Mouse (Mus musculus) small intestine, adult 2 months (tissue): Measurements from ENCODE around the gene Rita1. TPM values are rescaled to one million over a fixed set of nuclear protein-coding genes. Genes with fewer than 3 reads are reported as not detected.
A peak's percentile ranks its signal among the peaks of the same experiment; 100 is the strongest.

Experiments
- H3K27ac ChIP-seq: fragments of 200-500 bp; 2 replicates; pipeline ENCODE4 v1.5.1; 2012; ENCODE audit warnings: low read depth, low read length, control low read depth, inconsistent platforms; ENCODE audit not compliant: insufficient read depth
- H3K27me3 ChIP-seq: fragments of 200-500 bp; 2 replicates; pipeline ENCODE4 v1.6.1; 2012; ENCODE audit warnings: mild to moderate bottlenecking, moderate library complexity, low read length, inconsistent platforms; ENCODE audit not compliant: control insufficient read depth, insufficient read depth
- H3K36me3 ChIP-seq: fragments of 200-500 bp; 2 replicates; pipeline ENCODE4 v1.6.1; 2012; ENCODE audit warnings: mild to moderate bottlenecking, low read length, control low read depth, inconsistent platforms; ENCODE audit not compliant: control insufficient read depth, insufficient read depth
- H3K4me1 ChIP-seq: fragments of 200-500 bp; 2 replicates; pipeline ENCODE4 v1.6.1; 2012; ENCODE audit warnings: low read length, inconsistent platforms, mixed read lengths; ENCODE audit not compliant: control insufficient read depth, insufficient read depth, insufficient read length
- H3K4me3 ChIP-seq: fragments of 200-500 bp; 2 replicates; pipeline ENCODE4 v1.5.1; 2012; ENCODE audit warnings: low read depth, mild to moderate bottlenecking, control low read depth, inconsistent platforms, low read length, moderate library complexity
- CTCF ChIP-seq: fragments of 200-500 bp; IDR thresholded peaks from 2 replicates; pipeline ENCODE4 v1.5.1; 2012; ENCODE audit warnings: low read depth, mild to moderate bottlenecking, control low read depth, inconsistent platforms, low read length, moderate library complexity, mixed read lengths; ENCODE audit not compliant: insufficient replicate concordance, insufficient read length; ENCODE audit errors: extremely low read depth
- POLR2A ChIP-seq: fragments of 200-500 bp; IDR thresholded peaks from 2 replicates; pipeline ENCODE4 v1.6.1; 2012; ENCODE audit warnings: low read depth, mild to moderate bottlenecking, control low read depth, inconsistent platforms, low read length, moderate library complexity
- WGBS: fragments of 180-500 bp; shearing (Covaris S2); methylation state at CpG from one replicate; pipeline ENCODE4 v1.1.7; 2018; 5-methylcytosine and 5-hydroxymethylcytosine counted together
- polyA plus RNA-seq: library from polyadenylated mRNA; depleted of rRNA; stranded (reverse); fragments of >200 nt; gene quantifications from 2 replicates; pipeline ENCODE4 v1.2.3, GENCODE M21; 2012

Gene Rita1
- polyA plus RNA-seq, 1 experiment, result 12.1 TPM

DNA sequence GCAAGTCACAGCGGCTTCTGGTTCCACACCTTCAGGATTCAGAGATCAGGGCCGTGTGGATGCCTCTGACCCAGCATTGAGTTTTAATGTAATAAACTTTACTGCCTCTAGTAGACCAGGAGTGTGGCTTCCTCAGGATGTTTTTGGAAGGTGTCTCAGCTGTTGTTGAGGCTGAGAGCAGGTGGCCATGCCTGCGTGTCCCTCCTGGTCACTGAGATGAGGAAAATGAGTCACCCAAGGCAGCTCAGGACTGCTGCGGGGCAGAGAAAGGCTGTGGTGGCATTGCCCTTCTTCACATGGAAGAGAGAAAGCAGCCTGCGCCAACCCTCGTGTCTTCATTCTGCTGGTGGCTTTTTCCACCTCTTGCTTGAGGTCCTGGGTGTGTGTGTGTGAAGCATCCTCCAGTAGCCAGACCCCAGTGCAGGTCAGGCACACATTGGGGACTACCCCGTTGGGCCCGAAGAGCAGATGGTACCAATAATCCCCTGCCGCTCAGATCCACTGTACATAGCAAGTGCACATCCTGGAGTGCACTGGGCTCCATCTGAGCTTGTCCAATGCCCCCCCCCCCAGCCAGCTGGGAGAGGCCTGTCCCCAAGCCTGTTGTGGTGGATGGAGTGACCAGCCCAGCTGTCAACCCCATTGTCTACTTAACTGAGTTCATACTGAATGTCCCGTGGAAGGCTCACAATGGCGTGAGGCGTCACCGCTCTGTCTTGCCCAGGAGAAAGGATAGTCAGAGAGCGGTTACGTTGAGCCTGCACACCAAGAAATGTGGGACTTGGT, 15.3 kb upstream of the Rita1 start:
- H3K4me3 ChIP-seq, result no peak overlapping the region
- TF ChIP-seq CTCF, result no peak
- TF ChIP-seq POLR2A, result no peak
- no peak overlapping the region for H3K27ac ChIP-seq
- 91% methylated on average over 15 of the region's 15 CpGs for WGBS
- H3K27me3 ChIP-seq, result peaks cover 5% of the 10 kb centered on the region
- peaks cover 4% of the 10 kb centered on the region for H3K4me1 ChIP-seq
- H3K36me3 ChIP-seq, result peaks cover 49% of the 10 kb centered on the region

DNA sequence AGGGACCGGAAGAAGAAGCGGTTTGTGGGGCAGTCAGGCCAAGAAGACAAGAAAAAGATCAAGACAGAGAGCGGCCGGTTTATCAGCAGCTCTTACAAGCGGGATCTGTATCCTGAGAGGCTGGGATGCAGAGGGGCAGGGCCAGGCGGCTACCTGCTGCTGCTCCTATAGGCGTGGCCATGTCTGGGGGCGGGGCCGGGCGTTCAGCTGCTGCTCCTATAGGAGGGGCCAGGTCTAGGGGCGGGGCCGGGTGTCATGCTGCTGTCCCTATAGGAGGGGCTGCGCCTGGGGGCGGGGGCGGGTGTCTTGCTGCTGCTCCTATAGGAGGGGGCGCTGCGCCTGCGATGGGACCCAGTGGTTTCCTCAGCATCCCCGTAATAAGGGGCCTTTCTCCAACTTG, 14.0 kb upstream of the Rita1 start:
- peaks cover 62% of the 10 kb centered on the region for H3K36me3 ChIP-seq
- WGBS, result 73% methylated on average over 19 of the region's 19 CpGs
- peaks cover 5% of the 10 kb centered on the region for H3K27me3 ChIP-seq
- H3K4me1 ChIP-seq, result peaks cover 6% of the 10 kb centered on the region
- no peak for TF ChIP-seq CTCF
- no peak for TF ChIP-seq POLR2A
- no peak overlapping the region for H3K27ac ChIP-seq
- no peak overlapping the region for H3K4me3 ChIP-seq

DNA sequence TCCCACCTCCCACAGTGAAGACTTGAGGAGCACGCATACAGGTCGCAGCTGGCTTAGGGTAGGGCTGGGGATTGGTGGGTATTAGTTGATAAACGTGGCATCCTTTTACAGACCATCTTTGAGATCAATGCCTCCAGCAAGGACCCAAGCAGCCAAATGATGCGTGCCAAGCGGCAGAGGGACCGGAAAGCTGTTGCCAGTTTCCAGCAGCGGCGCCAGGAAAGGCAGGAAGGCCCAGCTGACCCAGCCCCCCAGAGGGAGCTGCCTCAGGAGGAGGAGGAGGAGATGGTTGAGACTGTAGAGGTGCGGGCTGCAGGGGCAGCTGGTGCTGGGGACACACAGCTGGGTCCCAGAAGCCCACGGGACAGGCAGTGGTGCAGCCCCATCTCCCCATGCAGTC, 12.0 kb upstream of the Rita1 start:
- H3K27me3 ChIP-seq, result no peaks in the 10 kb centered on the region
- no peak overlapping the region for H3K27ac ChIP-seq
- H3K4me3 ChIP-seq, result no peak overlapping the region
- TF ChIP-seq CTCF (no peak), POLR2A (no peak)
- peaks cover 80% of the 10 kb centered on the region for H3K36me3 ChIP-seq
- H3K4me1 ChIP-seq, result peaks cover 7% of the 10 kb centered on the region
- WGBS, result 90% methylated on average over 10 of the region's 10 CpGs

DNA sequence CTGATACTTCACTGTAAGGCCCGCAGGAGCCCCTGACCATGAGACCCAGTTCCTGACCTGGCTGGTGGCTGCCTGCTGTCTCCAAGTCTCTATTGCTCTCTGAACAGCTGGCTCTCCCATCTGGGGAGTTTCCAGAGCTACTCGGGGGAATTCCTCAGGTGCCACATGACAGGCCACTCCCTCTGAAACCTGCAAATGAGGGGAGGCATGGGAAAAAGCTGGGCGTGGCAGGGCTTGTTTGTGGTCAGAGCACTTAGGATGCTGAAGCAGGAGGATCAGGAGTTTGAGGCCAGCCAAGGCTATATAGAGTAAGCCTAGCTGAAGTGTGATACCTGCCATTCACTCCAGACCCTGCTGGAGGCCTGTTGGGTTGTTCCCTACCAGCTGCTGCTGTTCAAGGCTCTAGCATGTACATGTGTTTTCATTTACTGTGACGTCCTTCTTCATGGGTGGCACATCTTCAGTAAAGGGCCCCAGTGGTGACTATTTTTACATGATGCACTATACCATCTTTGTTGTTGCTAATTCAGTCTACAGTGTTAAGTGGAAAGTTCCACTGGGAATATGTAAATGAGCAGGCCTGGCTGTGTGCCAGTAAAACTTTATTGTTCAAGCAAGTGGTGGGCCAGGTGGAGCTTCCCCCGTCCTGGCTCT, 9.9 kb upstream of the Rita1 start:
- H3K4me1 ChIP-seq, result peaks cover 3% of the 10 kb centered on the region; the same call in 1 of the 2 replicates
- no peak overlapping the region for H3K4me3 ChIP-seq
- peaks cover 85% of the 10 kb centered on the region for H3K36me3 ChIP-seq
- no peaks in the 10 kb centered on the region for H3K27me3 ChIP-seq
- H3K27ac ChIP-seq, result 0 out of 2 replicates have a peak overlapping the region, but pooled peaks have one; percentile 6
- TF ChIP-seq CTCF (no peak), POLR2A (no peak)
- WGBS, result 59% methylated on average over 5 of the region's 5 CpGs

DNA sequence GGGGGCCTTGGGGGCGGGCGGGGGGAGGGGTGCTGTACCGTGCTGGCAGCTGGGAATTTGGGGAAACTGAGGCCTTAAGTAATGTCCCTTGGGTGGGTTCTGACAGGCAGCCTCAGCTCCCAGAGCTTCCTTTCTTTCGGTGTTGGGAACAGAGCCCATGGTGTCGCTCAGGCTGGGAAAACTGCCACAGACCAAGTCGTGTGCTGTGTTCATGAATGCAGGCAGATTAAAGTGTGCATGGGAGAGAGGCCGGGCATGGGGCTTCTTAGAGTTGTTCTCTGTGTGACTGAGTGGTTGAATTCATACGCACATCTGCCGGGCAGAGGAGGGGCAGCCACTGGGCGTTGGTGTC, 9.4 kb upstream of the Rita1 start:
- H3K4me1 ChIP-seq, result peaks cover 3% of the 10 kb centered on the region; the same call in 1 of the 2 replicates
- no peak for TF ChIP-seq POLR2A
- no peak for TF ChIP-seq CTCF
- H3K27me3 ChIP-seq, result no peaks in the 10 kb centered on the region
- 92% methylated on average over 10 of the region's 10 CpGs for WGBS
- H3K36me3 ChIP-seq, result peaks cover 83% of the 10 kb centered on the region
- no peak overlapping the region for H3K4me3 ChIP-seq
- H3K27ac ChIP-seq, result 0 out of 2 replicates have a peak overlapping the region, but pooled peaks have one; percentile 6

DNA sequence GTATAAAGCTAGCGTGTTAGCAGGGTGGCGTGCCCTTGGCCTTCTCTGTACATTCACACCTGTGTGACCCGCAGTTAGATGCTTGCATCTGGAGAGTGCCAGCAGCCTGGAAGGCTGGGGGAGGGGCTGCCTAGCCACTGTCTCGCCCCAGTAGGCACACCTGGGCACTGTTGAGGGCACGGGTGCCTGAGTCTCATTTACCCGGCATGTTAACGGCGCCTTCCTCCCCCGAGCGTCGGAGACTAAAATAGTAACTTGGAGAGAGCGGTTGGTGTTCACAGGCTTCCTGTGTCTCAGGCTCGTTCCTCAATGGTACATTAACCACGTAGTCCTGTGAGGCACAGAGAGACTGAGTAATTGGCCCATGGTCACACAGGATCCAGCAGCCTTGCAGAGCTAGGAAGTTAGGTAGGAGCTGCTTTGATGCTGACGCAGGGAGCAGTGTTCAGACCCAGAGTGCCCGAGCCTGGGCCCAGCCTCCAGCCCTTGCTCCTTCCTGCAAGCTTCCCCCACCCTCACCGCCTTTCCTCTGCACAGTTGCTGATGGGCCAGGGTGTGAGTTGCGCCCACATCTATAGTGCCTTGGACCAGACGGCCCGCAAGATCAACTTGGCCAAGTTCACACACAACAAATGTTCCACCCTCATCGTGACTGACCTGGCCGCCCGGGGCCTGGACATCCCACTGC, 8.8 kb upstream of the Rita1 start:
- Histone ChIP-seq H3K27ac (no peak overlapping the region), H3K4me1 (peaks cover 3% of the 10 kb centered on the region; the same call in 1 of the 2 replicates), H3K4me3 (0 out of 2 replicates have a peak overlapping the region, but pooled peaks have one; percentile 1), H3K27me3 (no peaks in the 10 kb centered on the region), H3K36me3 (peaks cover 79% of the 10 kb centered on the region)
- TF ChIP-seq POLR2A (no peak), CTCF (no peak)
- WGBS, result 91% methylated on average over 23 of the region's 23 CpGs

DNA sequence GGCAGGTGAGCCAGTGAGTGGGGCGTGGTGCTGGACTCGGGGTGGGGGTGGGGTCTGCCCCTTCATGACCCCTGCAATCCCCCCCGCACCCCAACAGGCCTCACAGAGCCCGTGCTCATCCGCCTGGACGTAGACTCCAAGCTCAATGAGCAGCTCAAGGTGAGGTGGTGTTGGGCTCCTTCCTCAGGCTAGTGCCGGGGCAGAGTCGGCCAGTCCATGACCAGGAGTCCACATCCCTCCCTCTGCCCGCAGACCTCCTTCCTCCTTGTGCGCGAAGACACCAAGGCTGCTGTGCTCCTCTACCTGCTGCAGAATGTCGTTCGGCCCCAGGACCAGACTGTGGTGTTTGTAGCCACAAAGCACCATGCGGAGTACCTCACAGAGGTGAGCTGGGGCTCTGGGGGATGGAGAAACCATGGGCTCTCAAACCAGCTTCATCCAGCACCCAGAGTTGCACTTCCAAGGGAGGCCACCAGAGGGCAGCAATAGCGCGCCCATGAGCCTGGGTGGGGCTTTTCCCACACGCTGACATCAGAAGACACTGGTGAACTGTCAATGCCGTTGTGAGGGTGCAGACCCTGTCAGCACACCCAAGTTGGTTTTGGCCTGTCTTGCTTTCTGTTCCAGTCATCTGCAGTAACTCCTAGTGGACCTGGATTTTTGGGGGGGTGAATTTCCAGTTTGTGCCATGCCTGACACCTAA, 8.1 kb upstream of the Rita1 start:
- peaks cover 3% of the 10 kb centered on the region; the same call in 1 of the 2 replicates for H3K4me1 ChIP-seq
- H3K27me3 ChIP-seq, result no peaks in the 10 kb centered on the region
- 71% methylated on average over 18 of the region's 18 CpGs for WGBS
- no peak overlapping the region for H3K4me3 ChIP-seq
- no peak for TF ChIP-seq POLR2A
- peak; percentile 91 for TF ChIP-seq CTCF
- H3K36me3 ChIP-seq, result peaks cover 72% of the 10 kb centered on the region
- no peak overlapping the region for H3K27ac ChIP-seq
